Mouse (Mus musculus) lung, embryonic 16.5 days (tissue): ENCODE measurements around the gene Acot6. TPM values are rescaled to one million over a fixed set of nuclear protein-coding genes. Genes with fewer than 3 reads are reported as not detected.

ENCODE experiments used
- ATAC-seq: fragments of 200-750 bp; cut with Nextera tagmentation; 2 replicates; pipeline ENCODE4 v1.8.0; 2017; ENCODE audit warnings: low read depth, mild to moderate bottlenecking, moderate library complexity
- H3K27ac ChIP-seq: fragments of 300-500 bp; sonication (generic); 2 replicates; pipeline ENCODE4 v1.5.1; 2014; ENCODE audit warnings: mild to moderate bottlenecking, control low read depth, low read length
- H3K27me3 ChIP-seq: fragments of 300-500 bp; sonication (generic); 2 replicates; pipeline ENCODE4 v1.6.1; 2014; ENCODE audit warnings: low read depth, low read length, mixed read lengths; ENCODE audit not compliant: control insufficient read depth, insufficient read depth
- H3K36me3 ChIP-seq: fragments of 300-500 bp; sonication (generic); 2 replicates; pipeline ENCODE4 v1.6.1; 2014; ENCODE audit warnings: low read length; ENCODE audit not compliant: control insufficient read depth, insufficient read depth
- H3K4me1 ChIP-seq: fragments of 300-500 bp; sonication (generic); replicated peaks from 2 replicates; pipeline ENCODE4 v1.6.1; 2014; ENCODE audit warnings: low read length, mixed read lengths; ENCODE audit not compliant: control insufficient read depth, insufficient read depth
- H3K4me2 ChIP-seq: fragments of 300-500 bp; sonication (generic); 2 replicates; pipeline ENCODE4 v1.6.1; 2014; ENCODE audit warnings: low read depth, low read length, control low read depth
- H3K4me3 ChIP-seq: fragments of 300-500 bp; sonication (generic); 2 replicates; pipeline ENCODE4 v1.5.1; 2014; ENCODE audit warnings: mild to moderate bottlenecking, low read length, control low read depth
- H3K9ac ChIP-seq: fragments of 300-500 bp; sonication (generic); 2 replicates; pipeline ENCODE4 v1.6.1; 2014; ENCODE audit warnings: low read length, control low read depth
- H3K9me3 ChIP-seq: fragments of 300-500 bp; sonication (generic); 2 replicates; pipeline ENCODE4 v1.6.1; 2016; ENCODE audit warnings: low read length; ENCODE audit not compliant: control insufficient read depth
- WGBS: fragments of 180-500 bp; shearing (Covaris S2); extraction: QIAGEN DNeasy Blood & Tissue Kit; methylation state at CpG from one replicate; pipeline ENCODE4 v1.1.7; 2014; 5-methylcytosine and 5-hydroxymethylcytosine counted together
- polyA plus RNA-seq: library from polyadenylated mRNA; unstranded; fragments of >200 nt; fragmentation: Nextera tagmentation; extraction: Ambion mirVana; gene quantifications from 2 replicates; pipeline ENCODE4 v1.2.1, GENCODE M21; 2015

The Acot6 gene
- polyA plus RNA-seq, 1 experiment from 2014 or later, result 1.8 TPM

GRCm38 (mm10) chr12:84140135-84140534 lies 39.7 kb downstream of the Acot6 start:
- Histone ChIP-seq H3K4me3 (no peak overlapping the region), H3K27me3 (no peaks in the 10 kb centered on the region), H3K4me1 (no peaks in the 10 kb centered on the region), H3K9me3 (no peaks in the 10 kb centered on the region), H3K27ac (no peak overlapping the region), H3K9ac (no peak overlapping the region), H3K4me2 (no peak overlapping the region), H3K36me3 (no peaks in the 10 kb centered on the region; the same call in 1 of the 2 replicates)
- ATAC-seq, result no peak
- WGBS, result 55% methylated on average over 4 of the region's 4 CpGs

- 71% methylated on average over 4 of the region's 4 CpGs for WGBS
- no peaks in the 10 kb centered on the region for H3K27me3 ChIP-seq
- no peak overlapping the region for H3K4me3 ChIP-seq
- no peak overlapping the region for H3K27ac ChIP-seq
- ATAC-seq, result no peak
- H3K36me3 ChIP-seq, result no peaks in the 10 kb centered on the region; the same call in 1 of the 2 replicates
- H3K9me3 ChIP-seq, result no peaks in the 10 kb centered on the region
- H3K4me1 ChIP-seq, result no peaks in the 10 kb centered on the region
- H3K4me2 ChIP-seq, result no peak overlapping the region
- no peak overlapping the region for H3K9ac ChIP-seq
Measured at GRCm38 (mm10) chr12:84141271-84141670, 40.8 kb downstream of the Acot6 start.

- Histone ChIP-seq H3K36me3 (no peaks in the 10 kb centered on the region; the same call in 1 of the 2 replicates), H3K27ac (no peak overlapping the region), H3K9ac (no peak overlapping the region), H3K9me3 (no peaks in the 10 kb centered on the region), H3K27me3 (no peaks in the 10 kb centered on the region), H3K4me1 (no peaks in the 10 kb centered on the region), H3K4me3 (no peak overlapping the region), H3K4me2 (no peak overlapping the region)
- no peak for ATAC-seq
- WGBS, result 59% methylated on average over 14 of the region's 14 CpGs
Measured at GRCm38 (mm10) chr12:84142281-84143050, 42.0 kb downstream of the Acot6 start.

- Histone ChIP-seq H3K36me3 (peaks cover 13% of the 10 kb centered on the region), H3K4me1 (peaks cover 7% of the 10 kb centered on the region; the same call in 1 of the 2 replicates), H3K9me3 (no peaks in the 10 kb centered on the region), H3K4me3 (peak within 1 kb of the TSS; percentile 49), H3K4me2 (peak within 1 kb of the TSS; percentile 68), H3K27me3 (no peaks in the 10 kb centered on the region), H3K27ac (no peak within 1 kb of the TSS), H3K9ac (peak within 1 kb of the TSS; percentile 55)
- 2% methylated on average over 43 of the region's 50 CpGs for WGBS
- peak; percentile 89 for ATAC-seq
Measured at GRCm38 (mm10) chr12:84147954-84148621, 47.6 kb downstream of the Acot6 start, which contains the start of gene Pnma1. TSS of gene Pnma1 (minus strand) at chr12:84148489.

GRCm38 (mm10) chr12:84148622-84149012 lies 48.2 kb downstream of the Acot6 start:
- H3K9me3 ChIP-seq, result no peaks in the 10 kb centered on the region
- WGBS, result 8% methylated on average over 10 of the region's 10 CpGs
- H3K36me3 ChIP-seq, result peaks cover 17% of the 10 kb centered on the region
- peak overlapping the region; percentile 49 for H3K4me3 ChIP-seq
- no peak overlapping the region for H3K9ac ChIP-seq
- ATAC-seq, result no peak
- no peak overlapping the region for H3K27ac ChIP-seq
- peaks cover 7% of the 10 kb centered on the region; the same call in 1 of the 2 replicates for H3K4me1 ChIP-seq
- H3K27me3 ChIP-seq, result no peaks in the 10 kb centered on the region
- peak overlapping the region; percentile 68 for H3K4me2 ChIP-seq

- H3K9me3 ChIP-seq, result no peaks in the 10 kb centered on the region
- H3K4me3 ChIP-seq, result no peak overlapping the region
- no peak overlapping the region for H3K4me2 ChIP-seq
- no peak for ATAC-seq
- no peak overlapping the region for H3K27ac ChIP-seq
- no peaks in the 10 kb centered on the region for H3K27me3 ChIP-seq
- H3K36me3 ChIP-seq, result peaks cover 17% of the 10 kb centered on the region
- WGBS, result 93% methylated on average over 15 of the region's 15 CpGs
- H3K4me1 ChIP-seq, result peaks cover 7% of the 10 kb centered on the region
- H3K9ac ChIP-seq, result no peak overlapping the region
Measured at GRCm38 (mm10) chr12:84149971-84150370, 49.5 kb downstream of the Acot6 start.

GRCm38 (mm10) chr12:84150976-84151375 lies 50.5 kb downstream of the Acot6 start:
- no peak for ATAC-seq
- Histone ChIP-seq H3K36me3 (peaks cover 20% of the 10 kb centered on the region), H3K27me3 (no peaks in the 10 kb centered on the region), H3K9ac (no peak overlapping the region), H3K4me3 (no peak overlapping the region), H3K4me1 (peaks cover 10% of the 10 kb centered on the region), H3K27ac (no peak overlapping the region), H3K4me2 (no peak overlapping the region), H3K9me3 (no peaks in the 10 kb centered on the region)
- WGBS, result 35% methylated on average over 6 of the region's 6 CpGs

- no peak overlapping the region for H3K9ac ChIP-seq
- no peak for ATAC-seq
- peaks cover 28% of the 10 kb centered on the region for H3K36me3 ChIP-seq
- H3K4me2 ChIP-seq, result no peak overlapping the region
- H3K9me3 ChIP-seq, result no peaks in the 10 kb centered on the region
- H3K27ac ChIP-seq, result no peak overlapping the region
- no peak overlapping the region for H3K4me3 ChIP-seq
- H3K4me1 ChIP-seq, result peaks cover 10% of the 10 kb centered on the region
- WGBS, result 76% methylated on average over 10 of the region's 10 CpGs
- no peaks in the 10 kb centered on the region for H3K27me3 ChIP-seq
Measured at GRCm38 (mm10) chr12:84151911-84152310, 51.5 kb downstream of the Acot6 start.

- Histone ChIP-seq H3K27ac (no peak overlapping the region), H3K36me3 (peaks cover 28% of the 10 kb centered on the region), H3K4me3 (no peak overlapping the region), H3K9me3 (no peaks in the 10 kb centered on the region), H3K4me2 (no peak overlapping the region), H3K4me1 (peaks cover 10% of the 10 kb centered on the region), H3K9ac (no peak overlapping the region), H3K27me3 (no peaks in the 10 kb centered on the region)
- ATAC-seq, result no peak
- 65% methylated on average over 31 of the region's 32 CpGs for WGBS
Measured at GRCm38 (mm10) chr12:84152352-84153190, 52.1 kb downstream of the Acot6 start.
